11 mouse cellular contexts compared by ENCODE assay signal in genomic region chr8:46149306-46149705, GRCm38 (mm10).
"Had no signal": no experiment of that assay in that cellular context is flagged by ENCODE, and none has a peak within 500 bp of the region (broad histone marks: within the 10 kb centered on the region; RNA-seq: fewer than 3 reads in every experiment).

No protein-coding gene starts in this region.

- H3K4me3 ChIP-seq: limb, embryonic 13.5 days; midbrain, embryonic 10.5 days; neural tube, embryonic 12.5 days had no signal

- H3K4me2 ChIP-seq: limb, embryonic 13.5 days; neural tube, embryonic 12.5 days had no signal

- H3K9me3 ChIP-seq: limb, embryonic 13.5 days; midbrain, embryonic 10.5 days; neural tube, embryonic 12.5 days had no signal

- DNase-seq: kidney, postnatal 14 days; left cerebral cortex, postnatal 4 days; lung, adult 18-20 months; midbrain, embryonic 14.5 days; spleen, adult 18-20 months; thymus, adult 18-20 months; thymus, postnatal 14 days had no signal

- H3K27me3 ChIP-seq: neural tube, embryonic 12.5 days had no signal

- H3K9ac ChIP-seq: limb, embryonic 13.5 days; liver, embryonic 14.5 days; neural tube, embryonic 12.5 days had no signal

- H3K36me3 ChIP-seq: limb, embryonic 13.5 days; midbrain, embryonic 10.5 days; neural tube, embryonic 12.5 days had no signal

- H3K27ac ChIP-seq: limb, embryonic 13.5 days; liver, embryonic 14.5 days; midbrain, embryonic 10.5 days; neural tube, embryonic 12.5 days had no signal
